Mouse (Mus musculus) natural killer cell, adult 2 months (primary cell): ENCODE measurements around the gene Tmod1.

Experiments
- DNase-seq, 2 experiments: peaks; one replicate each; pipeline ENCODE4 v3.0.0; 2022; ENCODE audit warnings: low spot score in 2 of 2

Tmod1 gene

DNA sequence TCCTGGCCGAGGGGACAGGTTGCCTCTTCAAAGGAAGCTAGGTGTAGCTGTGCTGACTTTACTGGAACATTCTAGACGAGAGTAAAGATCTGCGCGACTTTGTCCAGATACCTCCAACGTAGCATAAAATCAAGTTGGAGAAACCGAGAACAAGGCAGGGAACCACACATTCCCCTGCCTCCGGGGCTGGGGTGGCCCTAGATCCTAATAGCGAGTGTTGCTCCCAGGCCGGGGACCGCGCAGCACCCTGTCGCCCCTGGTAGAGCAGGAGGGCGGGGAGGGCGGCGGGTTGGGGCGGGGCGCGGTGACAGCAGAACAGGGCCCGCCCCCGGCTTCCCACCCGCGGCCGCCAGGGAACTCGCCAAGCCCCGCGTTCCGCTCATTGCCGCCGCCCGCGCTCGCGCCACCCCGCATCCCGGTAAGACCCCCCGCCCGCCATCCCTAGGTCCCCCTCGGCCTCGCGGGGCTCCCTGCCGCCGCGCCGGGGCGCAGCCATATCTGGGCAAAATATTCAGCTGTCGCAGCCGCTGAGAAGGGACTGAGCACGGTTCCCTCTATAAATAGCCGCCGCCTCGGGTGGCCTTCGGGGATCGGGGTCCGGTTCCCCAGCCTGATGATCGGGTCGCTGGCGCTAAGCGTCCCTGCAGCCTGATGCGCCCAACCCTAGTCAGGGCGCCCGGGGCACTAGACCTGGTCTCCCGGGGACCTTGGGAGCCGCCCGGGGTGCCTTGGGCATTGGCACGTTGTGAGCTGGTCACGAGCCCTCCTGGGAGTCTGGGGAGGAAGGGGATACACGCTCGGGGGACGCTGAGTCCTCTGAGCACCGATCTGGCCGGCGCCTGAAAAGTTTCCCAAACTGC, at the start of gene Tmod1:
Gene Tmod1 (plus strand): TSS at position 44 of the 860 bp plus-strand sequence.
- no peak for DNase-seq

DNA sequence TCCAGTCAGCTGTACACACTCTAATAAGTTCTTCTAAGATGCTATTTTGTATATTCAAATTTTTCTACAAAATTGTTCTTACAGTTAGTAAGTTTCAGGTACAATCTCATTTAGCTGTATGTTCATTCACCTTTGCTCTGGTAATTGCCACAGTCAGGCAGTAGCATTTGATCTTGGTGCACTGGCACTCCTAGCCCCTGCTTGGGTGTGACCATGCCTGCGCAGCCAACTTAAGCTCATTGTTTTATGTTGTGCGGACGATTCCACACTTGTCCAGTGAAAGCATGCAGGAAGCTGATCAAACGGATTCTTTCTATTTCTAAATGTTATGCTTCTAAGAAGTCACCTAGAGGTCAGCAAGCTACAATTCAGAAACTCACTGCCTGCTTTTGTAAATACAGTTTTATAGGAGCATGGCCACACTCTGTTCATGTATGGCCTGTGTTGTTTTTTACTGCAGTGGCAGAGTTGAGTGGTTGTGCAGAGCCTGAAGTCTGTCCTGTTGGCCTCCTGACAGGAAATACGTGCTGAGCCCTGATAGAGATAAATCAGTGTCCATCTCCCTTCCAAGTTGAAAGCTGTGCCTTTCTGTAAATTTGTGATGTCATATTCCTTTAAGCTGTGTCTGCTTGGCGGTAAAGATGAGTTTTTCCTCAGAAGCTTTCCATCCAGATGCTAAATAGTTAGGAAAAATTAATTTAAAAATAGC, 48.2 kb upstream of the Tmod1 start:
- DNase-seq, result no peak

DNA sequence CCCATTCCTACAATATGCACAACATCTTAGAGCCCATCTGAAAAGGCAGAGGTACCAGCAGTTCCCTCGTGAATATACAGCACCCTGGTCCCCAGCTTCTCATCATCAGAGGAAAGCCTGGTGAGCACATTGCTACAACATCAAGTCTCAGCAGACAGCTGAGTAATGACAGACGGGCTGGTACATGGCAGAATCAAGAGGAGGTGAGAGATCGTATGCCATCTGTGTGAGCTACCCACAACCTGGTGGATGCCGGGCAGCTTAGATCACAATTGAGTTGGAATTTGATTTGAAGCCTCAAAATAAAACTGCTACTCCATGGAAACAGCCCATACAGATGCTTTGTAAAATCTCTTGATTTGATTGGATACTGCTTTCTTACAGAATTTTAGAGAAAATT, 40.2 kb upstream of the Tmod1 start:
- DNase-seq, result no peak

DNA sequence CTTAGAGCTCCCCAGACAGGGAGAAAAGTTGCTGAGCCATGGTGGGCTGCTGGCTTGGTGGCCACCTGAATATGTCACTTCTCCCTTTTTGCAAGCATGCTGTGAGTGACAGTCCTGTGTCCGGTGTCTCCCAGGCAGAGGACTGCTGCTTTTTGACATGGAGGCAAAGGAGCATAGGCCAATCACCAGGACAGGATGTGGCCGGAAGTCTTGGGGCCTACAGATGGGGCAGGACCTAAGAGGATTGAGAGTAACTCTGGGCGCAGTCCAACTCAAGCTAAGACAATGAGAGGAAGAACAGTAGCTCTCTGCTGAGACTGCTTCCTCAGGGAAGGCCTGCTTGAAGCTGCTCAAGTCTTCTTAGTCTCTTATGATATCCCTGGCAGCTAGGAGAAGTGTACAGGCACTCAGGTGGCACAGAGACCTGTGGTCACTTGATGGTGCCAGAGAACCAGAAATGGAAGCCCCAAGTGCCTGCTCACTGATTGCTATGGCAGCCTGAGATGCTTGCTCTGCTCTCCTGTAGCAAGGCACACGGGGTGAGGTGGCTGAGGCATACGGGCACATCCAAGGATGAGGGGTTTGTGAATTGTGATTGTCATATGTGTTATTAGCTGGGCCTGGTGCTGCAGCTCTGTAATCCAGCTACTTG, 30.5 kb upstream of the Tmod1 start:
- DNase-seq, result no peak

DNA sequence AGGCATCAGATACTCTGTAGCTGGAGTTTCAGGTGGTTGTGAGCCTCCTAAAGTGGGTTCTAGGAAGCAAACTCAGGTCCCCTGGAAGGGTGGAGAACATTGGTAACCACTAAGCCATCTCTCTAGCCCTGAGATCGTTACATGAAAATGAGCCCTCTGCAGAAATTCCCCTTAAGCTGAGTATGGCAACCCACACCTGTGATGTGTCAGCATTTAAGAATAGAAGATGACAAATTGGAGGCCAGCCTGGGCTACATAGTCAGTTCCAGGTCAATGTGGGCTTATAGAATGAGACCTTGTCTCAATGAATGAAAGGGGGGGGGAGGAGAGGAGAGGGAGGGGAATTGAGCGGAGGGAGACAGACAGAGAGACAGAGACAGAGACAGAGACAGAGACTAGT, 27.0 kb upstream of the Tmod1 start:
- no peak for DNase-seq

DNA sequence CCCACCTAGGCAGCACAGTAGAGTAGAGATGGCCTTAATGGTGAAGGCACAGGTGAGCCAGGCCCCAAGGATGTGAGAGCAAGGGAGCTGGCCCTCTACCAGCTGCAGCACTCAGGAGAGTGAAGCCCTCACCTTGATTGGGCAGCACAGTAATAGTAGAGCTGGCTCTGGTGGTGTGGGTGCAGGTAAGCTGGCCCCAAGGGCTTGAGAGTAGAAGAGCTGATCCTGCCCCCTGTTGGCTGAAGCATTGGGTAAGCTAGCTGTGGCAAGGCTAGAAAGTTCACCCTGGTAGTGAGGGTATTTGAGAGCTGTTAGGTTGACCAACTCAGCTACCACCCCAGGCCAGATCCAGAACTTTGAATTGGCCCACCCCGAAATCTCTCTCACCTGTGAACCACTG, 23.1 kb upstream of the Tmod1 start:
- DNase-seq, result no peak

DNA sequence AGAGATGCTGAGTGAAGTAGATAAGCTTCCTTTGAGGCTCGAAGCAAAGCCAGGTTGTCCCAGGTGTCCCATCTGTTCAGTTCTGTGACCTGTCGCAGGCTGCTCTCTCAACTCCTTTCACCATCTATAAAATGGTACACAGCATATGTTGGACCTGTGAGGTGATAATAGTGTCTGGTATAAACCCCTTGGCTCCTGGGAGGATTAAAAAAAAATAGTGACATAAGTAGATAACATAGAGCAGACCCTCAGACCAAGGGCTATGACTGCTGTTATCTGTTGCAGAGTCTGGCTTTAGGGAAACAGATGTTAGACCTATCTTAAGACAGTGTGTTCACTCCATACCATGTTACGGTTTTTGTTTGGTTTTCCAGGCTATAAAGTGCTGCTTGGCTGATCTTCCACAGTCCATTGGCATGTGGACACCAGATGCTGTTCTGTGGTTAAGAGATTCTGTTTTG, 15.7 kb upstream of the Tmod1 start:
- DNase-seq, result no peak

DNA sequence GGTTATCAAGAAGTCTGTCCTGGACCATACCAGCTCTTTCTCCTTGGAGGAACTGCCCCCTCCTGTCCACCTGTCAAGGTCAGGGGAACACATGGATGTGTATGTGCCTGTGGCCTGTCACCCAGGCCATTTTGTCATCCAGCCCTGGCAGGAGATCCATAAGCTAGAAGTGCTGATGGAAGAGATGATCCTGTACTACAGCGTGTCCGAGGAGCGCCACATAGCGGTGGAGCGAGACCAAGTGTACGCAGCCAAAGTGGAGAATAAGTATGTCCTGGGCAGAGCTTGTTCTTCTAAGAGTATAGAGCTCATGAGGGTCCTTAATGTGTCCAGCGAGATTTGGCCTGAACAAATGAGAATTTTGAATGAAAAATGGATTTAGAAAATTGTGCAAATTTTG, 12.8 kb upstream of the Tmod1 start:
- no peak for DNase-seq

DNA sequence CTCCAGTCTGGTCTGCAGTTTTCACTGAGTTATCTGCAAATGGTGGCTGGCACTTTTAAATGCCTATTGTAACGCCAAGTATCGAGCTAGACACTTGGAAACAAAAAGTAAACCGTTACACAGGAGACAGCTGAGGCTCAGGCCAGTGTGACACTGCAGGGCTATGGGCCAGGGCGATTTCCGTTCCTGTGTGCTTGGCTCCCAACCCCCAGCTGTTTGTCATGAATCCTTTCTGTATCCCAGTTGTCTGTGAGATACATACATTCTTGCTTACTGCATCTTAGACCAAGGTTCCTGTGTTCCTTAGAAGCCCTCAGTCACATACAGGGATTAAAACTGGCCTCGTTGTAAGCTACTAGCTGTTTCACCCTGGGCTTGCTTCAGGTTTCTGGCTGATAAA, 10.5 kb upstream of the Tmod1 start:
- DNase-seq, result no peak

DNA sequence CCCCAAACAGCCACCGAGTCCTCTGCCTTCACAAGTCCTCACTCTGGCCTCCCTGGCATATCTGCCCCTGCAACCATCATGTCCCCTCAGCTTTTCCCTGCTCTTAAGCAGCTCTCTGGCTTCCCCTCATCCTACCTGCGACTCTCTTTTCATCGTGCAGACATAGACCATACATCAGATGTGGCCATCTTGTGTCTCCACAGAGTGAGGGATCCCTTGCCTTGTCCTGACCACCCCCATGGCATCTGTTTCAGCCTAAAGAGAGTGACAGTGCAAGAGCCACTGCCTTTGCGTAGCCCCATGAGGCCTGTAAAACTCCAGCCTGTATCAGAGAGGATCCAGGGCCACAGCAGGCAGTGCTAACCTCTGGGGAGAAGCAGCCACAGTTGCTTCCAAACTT, 10.0 kb upstream of the Tmod1 start:
- DNase-seq, result no peak

DNA sequence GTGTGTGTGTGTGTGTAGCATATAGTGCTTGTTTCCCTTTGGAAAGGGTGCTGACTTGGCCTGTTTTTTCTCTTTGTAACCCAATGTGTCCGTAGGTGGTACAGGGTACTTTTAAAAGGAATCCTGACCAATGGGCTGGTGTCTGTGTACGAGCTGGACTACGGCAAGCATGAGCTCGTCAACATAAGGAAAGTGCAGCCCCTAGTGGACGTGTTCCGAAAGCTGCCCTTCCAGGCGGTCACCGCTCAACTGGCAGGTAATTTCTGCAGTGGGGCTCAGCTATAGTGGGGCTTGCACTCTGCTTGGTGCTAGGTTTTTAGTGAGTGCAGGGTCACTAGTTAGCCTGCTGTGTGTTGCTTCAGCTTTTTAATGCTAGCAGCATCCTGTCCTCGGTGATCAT, 9.2 kb upstream of the Tmod1 start:
- no peak for DNase-seq

DNA sequence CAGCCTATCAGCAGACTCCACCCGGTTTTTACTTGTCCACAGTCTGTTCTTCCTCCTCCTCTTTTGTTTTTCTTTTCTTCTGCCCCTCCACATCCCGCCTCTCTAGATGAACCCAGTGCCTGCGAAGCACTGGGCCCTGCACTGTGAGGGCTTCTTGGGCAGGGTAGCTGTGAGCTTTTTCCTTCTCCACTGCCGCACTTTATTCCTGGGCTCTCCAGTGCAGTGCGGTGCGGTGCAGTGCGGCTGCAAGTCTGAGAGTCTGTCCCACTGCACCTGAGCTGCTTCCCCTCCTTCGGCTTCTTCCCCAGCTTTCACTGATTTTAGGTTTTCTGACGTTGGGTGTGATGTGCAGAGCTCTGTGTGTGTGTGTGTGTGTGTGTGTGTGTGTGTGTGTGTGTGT, 6.3 kb upstream of the Tmod1 start:
- no peak for DNase-seq

DNA sequence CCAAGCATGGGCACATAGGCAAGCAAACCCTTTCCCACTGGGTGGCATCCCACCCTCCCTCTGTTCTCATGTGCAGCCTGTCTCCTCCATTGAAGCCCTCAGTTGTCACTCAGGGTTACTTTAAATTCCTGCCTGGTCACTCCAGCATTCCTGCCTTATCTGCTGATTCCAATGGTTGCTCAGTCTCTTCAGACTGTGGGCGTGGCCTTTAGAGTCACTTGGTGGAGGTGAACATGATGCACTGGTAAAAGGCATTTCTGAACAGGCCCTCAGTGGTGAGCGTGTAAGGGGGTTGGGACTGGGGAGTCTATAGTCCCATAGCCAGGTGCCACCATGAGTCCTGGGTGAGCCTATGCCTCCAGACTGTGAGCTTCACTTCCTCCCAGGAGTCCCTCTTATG, 5.5 kb upstream of the Tmod1 start:
- DNase-seq, result no peak

DNA sequence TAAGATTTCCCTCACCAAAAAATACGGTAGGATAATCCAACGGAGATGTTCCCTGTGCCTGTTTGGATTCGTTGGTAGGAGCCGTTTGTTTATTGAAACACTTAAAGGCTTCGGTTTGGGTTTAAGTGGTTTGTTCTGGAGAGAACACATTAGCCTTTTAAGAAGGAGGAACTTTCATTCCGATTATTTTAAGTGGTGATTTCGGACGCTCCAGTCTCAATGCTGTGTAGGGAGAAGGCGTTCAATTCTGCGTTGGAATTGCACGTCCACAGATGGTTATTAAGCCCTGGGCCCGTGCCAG, 194 bp upstream of the Tmod1 start:
- no peak for DNase-seq

DNA sequence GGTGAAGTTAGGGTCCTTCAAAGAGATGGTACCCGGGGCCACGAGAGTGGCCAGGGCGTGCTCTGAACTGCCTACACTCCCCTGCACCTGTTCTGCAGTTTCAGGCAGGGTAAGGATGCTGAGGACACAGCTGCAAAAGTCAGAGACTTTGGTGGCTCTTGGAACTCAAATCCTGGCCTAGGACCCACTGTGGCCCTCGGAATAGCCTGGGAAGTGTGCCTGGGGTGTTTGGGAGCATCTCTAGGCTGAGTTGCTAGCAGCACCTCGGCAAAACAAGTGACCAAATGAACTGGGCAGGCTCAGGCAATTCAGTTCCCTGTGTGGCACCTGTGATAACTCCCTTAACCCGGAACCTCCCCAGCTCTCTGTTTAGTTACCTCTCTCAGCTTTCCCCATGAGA, 1.2 kb downstream of the Tmod1 start:
- DNase-seq, result no peak

DNA sequence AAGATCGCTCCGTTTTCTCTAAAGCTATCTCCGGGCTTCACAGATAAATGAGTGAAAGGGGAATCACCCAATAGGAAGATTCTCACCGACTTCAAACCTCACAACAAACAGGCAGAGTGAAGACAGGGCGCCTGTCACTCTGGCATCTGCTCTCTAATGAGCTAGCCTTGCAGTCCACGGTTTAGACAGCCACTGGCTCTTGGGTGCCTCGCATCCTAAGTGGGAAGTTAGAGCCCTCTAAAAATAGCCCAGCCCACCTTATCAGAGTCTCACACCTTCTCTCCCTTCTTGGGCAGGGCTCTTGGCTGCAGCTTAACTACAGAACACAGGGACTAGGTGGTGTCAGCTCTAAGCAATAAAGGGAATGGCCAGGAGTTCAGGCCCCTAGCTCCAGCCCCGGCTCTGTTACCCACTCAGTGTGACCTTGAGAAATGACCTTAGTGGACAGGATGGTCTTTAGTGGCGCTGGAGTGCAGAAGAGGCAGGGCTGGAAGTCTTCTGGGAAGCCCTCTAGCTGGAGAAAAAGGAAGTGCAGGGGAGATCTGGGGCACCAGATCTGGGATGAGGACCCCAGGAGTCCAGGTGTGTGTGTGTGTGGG, 2.0 kb downstream of the Tmod1 start:
- DNase-seq, result no peak

DNA sequence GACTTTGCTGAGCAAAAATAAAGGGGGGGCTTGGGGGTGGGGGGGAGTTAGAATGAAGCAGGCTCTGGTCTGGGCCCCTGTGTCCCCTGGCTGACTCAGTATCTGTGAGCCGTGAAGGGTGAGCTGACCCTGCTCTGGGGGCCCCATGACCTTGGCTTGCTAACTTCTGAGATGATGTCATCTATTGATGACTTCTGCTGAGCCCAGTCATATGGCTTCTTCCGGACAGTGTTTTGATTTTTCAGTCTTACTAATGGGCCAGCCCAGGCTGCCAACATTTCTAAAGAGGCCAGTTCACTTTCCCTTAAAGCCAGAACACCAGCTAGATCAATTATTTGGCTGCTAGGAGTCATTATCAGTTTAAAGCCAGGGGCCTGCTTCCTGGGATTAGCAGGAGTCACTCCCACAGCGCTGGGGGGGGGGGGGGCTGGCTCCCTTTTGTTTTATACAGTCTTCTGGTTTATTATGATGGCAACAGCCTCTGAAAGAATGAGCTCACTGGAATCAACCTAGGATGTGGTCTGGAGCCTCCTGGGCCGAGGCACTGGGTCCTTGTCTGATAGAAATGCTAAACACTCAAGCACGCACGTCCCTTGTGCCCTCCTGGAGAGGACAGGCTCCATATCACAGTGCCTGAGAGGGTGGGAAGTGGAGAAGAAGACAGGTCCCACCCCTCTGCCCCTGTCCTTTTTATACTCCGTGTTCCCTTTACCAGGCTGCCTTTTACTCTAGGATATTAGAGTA, 3.2 kb downstream of the Tmod1 start:
- DNase-seq, result no peak

DNA sequence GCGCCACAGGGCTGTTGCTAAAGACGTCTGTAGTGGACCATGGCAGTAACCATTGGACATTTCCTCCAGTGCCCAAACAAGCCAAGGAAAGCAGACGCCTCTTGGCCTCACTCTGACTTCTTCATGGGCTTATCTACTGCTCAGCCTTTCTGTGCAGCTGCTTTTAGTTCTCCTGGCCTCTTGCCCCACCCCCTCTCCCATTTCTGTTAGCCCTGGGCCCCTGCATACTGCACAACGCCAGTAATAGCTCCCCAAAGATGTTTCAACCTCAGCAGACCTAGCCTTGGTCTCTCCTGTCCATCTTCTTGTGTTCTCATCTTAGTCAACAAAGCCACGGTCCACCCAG, 3.7 kb downstream of the Tmod1 start:
- DNase-seq, result no peak

DNA sequence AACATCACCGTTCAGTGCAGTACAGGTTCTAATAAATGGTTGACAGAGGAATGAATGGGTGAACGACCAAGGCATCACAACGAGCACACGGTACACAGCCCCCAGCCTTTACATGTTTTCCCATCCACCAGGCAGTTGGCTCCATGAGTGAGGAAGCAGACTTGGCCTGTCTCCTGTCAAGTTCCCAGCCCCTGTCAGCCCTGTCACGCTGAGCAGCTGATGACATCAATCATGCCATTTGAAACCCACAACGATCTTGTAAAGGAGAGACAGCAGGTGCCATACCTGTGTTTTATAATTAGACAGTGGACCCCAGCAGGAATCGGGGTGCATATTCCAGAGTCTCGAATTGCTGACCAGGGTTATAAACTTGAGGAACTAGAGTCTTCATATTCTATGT, 4.6 kb downstream of the Tmod1 start:
- DNase-seq, result no peak

DNA sequence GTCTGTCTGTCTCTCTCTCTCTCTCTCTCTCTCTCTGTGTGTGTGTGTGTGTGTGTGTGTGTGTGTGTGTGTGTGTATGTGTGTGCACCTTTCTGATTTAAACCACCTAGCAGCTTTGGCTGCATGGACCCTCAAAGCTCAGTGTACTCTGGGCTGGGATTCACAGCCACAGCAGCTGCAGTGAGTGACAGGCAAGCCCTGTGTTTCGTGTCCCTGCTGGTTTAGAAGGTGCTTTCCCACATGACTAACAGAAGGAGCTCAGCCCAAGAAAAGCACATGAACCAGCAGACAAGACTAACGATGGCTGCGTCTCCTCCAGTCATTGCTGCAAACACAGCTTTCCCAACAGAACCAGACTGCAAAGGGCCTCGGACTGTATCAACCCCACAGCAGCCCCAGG, 9.2 kb downstream of the Tmod1 start:
- DNase-seq, result no peak

DNA sequence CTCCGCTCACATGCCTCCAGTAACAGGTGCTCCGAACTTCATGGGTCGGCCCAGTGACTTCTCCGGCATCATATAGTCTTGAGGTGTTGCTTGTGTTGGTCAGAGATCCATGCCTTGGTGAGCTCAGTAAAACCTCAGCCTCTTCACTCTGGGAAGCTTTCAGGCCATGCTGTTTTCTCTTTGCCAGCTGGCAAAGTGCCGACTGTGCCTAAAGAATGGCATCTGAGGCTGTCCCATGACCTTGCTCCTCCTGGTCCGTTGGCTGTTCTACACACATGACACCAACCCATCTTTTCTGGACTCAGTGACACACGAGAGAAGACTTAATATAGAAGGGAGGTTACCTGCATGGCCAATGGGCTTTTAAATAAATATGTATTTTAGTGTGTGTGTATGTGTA, 9.7 kb downstream of the Tmod1 start:
- DNase-seq, result no peak
